Mouse (Mus musculus): ENCODE results near the gene Tsen34. TPM values are rescaled to one million over a fixed set of nuclear protein-coding genes. Genes with fewer than 3 reads are reported as not detected.

Tsen34 gene
- 10 to 100 TPM; 85.9 to 97.3 TPM for total RNA-seq (2021)
- long read RNA-seq, transcript Tsen34-204 (5 exons, 1,779 nt), result major isoform, 57 of 140 reads
- long read RNA-seq, transcript Tsen34-202 (4 exons, 1,319 nt), result minor isoform, 48 of 140 reads
- long read RNA-seq, partial matches to known transcripts, result 7 of 140 reads
- long read RNA-seq, other reads (novel, unspliced or antisense), result 28 of 140 reads

DNA sequence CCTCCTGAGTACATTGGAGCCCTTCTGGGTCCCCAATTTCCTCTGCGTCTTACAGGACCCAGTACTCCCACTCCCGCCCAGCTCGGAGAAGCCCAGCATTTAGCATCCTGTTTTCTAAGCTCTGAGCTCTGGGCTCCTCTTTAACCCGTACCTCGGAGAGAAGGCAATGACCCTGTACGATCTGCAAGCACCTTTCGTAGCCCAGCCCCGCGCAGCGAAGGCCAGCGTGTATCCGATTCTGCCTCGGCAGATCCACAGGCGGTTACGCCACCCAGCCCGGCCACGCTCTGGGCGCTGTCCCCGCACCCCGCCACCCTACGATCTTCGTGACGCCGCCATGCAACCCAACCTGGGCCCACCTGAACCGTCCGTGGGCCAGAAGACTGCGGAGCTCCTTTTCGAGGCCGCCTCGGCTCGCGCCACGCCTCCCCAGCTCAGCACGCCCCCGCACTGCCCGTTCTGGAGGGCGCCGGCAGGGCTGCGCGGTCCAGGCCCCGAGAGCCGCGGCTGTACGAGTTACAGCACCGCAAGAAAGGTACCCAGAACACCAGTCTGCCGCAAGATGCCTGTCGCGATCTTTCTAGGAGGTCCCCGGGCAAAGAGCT, at the start of gene Tsen34:
Gene Tsen34 (plus strand): TSS at position 482 of the 605 bp plus-strand sequence.
- no peak for DNase-seq (ENCODE audit: low spot score in 2 of 2)

DNA sequence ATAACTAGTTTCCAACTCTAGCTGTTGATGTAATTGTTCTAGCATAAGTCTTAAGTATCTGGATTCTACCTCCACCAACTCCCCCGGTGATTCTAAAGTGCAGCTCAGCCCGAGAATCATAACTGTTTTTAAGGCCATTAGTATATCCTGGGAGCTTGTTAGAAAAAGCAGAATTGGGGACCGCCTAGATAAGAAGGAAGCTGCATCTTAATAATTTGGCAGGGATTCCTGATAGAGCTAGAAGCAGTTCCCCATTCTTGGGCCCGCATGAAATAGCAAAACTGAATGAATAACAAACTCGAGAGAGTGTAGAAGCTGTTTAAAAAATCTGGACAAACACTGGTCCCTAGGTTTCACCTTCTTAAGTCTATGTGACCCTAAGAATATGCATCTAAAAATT, 49.3 kb upstream of the Tsen34 start:
- no peak for DNase-seq (ENCODE audit: low spot score in 2 of 2)

DNA sequence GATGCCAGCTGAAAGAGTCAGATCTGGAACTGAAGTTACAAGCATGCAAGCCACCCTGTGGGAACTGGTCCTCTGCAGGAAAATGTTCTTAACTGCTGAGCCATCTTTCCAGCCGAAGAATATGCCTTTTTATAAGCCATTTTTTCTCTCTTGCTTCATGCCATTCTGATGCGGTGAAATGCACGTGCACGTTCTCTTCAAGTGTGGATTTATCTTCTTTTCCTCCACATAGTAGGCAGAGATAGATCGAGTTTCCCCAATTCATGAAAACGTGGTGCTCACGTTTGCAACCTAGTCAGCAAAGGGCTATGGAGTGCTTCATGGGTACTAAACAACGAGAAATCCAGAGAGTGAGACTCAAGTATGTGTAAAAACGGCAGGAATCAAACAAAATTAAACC, 48.8 kb upstream of the Tsen34 start:
- DNase-seq (ENCODE audit: low spot score in 2 of 2), result no peak

DNA sequence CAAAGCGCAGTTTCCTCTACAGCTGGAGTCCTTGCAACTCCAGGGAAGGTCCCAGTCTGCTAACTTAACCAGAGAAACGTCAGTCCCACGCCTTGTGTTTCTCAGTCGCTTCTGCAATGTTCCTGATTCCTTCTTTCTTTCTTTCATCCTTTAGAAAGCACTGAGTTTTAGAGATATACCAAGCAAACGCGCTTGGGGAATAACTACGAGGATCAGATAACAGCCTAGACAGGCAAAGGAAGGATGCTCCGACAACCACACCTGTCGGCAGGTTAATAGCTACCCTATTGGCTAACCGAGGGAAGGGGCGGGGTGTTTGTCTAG, 48.4 kb upstream of the Tsen34 start:
- no peak for DNase-seq (ENCODE audit: low spot score in 2 of 2)

DNA sequence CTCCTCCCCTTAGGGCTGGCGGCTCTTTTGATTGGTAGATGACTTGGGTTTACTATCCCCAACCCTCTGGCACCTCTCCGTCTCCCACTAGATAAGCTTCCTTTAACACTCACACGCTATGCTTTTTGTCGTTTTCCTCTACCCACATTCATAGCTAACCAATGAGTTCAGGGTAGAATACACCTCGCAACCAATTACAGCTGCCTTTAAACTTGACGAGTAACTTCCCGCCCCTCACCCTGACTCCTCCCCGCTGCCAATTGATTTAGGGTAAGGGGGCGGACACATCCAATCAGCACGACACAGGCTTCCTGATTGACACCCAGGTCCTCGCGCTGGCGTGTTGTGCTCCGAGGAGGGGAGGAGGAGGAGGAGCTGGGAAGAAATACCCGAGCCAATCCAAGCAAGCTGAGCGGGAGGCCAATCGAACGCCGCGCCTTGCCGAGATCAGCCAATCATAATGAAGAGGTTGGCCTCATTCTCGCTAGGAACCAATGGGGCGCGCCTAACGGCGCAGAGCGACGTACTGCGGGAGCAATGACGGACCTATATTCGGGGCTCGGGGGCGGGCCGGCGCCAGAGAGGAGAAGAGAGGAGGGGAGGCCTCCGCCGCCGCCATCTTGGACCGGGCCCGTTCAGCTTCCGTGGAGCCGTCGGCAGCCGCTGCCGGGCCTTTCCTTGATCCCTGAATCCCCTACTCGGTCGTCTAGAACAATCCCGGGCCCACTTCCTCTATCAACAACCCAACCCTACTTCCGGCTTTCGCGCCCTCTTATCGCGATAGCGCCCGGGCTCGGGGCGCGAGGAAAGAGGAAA, 47.8 kb upstream of the Tsen34 start, which contains the start of gene Cnot3:
Gene Cnot3 (plus strand): TSS at position 597 of the 816 bp plus-strand sequence.
- DNase-seq (ENCODE audit: low spot score in 2 of 2), result peak; percentile 96 to 97

DNA sequence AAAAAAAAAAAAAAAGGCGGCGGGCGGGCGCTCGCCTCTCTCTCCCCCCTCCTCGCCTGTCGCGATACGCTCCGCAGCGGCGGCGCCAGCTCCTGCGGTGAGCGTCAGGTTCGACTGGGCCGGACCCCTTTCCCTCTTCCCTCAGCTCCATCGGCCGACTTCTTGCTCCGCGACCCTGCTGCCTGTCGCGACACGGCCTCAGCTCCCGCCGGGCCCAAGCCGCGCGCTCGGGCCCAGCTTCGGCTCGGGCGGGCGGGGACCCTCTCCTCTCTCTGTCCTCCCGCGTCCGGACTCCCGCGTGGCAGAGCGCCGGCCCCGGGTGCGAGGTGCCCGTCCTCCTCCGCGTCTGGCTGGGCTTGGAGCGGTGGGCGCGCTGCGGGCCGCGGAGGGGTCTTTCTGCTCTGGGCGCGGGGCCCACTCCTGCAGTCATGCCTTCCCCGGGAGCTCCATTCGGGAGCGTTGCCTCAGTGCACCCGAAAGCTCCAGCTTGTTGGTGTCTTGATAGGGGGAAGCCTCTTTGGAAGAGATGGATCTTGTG, 47.1 kb upstream of the Tsen34 start:
- no peak for DNase-seq (ENCODE audit: low spot score in 2 of 2)

DNA sequence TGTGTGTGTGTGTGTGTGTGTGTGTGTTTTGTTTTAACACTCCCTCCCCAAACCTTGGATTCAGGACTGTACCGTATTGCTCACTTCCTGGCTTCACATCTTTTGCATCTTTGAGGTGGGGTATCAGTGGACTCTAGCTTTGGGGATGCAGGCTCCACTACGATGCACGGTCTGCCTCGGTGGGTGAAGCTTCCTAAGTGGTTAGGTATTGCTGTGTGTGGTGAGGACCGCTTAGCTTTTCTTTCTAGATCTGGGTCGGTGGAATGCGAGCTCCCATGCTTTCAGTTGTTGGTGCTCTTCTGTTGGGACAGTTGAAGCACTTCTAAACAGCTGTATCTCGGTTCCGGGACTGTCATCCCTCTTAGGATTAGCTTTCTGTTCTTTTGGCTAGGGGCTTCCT, 46.5 kb upstream of the Tsen34 start:
- no peak for DNase-seq (ENCODE audit: low spot score in 2 of 2)

DNA sequence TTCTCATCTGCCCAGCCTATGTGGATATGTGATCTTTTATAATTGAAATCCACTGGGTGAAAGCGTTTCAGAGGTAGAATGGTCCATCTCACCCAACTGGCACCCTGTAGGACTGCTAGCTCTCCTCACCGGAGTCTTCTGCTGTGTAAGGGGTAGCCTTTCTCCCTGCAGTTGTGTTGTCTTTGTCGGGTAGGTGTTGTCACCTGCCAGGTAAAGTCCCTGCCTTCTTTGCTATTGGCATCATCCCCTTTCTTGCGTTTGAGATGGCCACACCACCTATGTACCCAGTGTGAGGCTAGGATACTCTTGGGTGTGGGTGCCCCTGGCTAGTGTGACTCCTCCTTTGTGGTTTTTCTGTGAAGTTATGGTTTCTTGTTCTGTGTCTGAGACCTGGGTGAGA, 46.0 kb upstream of the Tsen34 start:
- DNase-seq (ENCODE audit: low spot score in 2 of 2), result no peak

DNA sequence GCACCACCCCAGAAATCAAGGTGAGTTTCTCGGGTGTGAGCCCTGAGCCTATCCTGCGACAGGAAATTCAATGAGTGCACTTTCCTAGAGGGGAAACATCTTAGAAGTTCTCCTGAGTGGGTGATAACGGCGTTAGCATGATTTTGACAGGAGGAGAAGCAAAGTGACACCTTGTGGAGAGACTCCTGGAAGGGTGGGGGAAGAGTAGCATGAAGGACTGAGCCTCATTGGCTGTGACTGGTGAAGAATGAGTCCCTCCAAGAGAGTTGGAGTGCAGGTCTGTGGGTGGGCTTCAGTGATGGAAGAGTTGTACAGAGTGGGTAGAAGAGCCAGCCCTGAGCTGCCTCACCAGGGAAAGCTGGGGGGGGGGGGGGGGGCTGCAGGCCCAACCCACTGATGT, 35.7 kb upstream of the Tsen34 start:
- DNase-seq (ENCODE audit: low spot score in 2 of 2), result no peak

DNA sequence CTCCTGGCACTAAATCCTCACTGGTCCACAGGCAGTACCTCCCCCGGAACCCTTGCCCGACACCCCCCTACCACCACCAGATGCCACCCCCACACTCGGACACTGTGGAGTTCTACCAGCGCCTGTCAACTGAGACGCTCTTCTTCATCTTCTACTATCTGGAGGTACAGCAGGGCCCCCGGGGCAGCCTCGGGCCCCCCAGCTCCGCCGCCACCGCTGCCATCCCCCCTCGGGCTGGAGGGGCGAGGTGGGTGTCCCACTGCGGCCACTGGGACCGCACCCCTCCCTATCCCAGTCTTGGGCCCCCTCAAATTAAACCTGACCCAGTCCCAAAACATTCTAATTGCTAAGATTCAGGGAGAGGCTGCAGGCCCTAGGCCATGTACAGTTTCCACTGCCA, 34.1 kb upstream of the Tsen34 start:
- DNase-seq (ENCODE audit: low spot score in 2 of 2), result no peak

DNA sequence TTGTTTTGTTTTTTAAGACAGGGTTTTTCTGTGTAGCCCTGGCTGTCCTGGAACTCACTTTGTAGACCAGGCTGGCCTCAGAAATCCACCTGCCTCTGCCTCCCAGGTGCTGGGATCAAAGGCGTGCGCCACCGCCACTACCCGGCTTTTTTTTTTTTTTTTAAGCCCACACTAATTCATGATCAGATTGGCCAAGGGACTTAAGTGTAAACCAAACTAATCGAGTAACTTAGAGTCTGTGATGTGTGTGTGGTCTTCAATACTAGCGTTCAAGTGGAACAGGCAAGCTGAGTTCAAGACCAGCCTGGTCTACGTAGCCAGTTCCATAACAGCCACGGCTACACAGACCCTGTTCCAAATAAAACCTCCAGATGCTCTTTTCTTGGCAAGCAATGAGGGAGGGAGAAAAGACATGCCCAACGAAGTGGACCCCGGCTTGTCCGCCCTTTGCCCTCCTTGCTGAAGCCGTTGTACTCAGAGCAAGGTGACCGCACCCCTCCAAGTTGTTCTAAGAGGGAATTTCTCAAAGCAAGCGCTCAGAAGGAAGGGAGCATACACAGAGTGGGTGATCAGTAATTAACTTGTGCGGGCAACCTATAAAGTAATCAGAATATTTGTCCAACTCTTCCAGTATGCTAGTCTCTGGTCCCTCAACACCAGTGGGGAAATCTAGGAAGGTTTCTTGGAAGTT, 28.0 kb upstream of the Tsen34 start:
- DNase-seq (ENCODE audit: low spot score in 2 of 2), result no peak

DNA sequence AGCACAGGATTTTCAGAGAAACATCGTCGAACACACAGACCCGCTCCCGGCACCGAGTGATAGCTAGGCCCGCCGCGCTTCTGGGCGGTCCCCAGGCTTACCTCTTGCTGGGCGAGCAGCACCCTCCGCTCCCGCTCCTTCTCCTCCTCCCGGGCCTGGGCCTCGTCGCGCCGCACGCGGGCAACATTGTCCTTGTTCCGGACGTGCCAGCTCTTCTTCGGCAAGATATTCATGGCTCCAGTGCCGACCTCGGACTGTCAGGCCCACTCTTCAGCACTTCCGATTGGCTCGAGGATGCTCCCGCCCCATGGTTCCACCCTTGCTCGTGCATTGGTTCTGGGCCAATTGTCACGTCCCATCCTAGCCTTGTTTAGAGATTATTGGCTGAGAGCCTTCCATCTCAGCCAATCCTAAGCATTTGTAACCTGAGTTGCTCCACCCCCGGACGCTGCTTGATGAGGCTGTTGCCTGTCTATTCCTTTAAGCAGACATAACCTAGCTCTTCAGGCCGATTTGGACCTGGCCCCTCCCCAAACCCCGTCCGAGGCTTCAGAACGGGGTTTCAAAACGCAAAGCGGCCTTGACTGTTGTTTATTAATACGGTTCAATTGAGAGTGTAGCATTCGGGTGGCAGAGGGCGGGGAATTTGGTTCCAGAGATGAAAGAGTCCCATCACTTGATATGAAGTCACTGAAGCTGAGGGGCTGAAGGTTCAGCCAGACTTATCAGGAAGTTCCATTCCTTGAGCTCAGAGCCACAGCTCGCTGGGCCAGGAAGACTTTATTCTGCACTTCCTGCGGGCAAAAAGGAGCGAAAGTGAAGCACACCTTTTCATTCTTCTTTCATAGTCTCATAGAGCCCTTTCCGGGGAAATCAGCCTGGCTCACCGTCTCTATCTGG, 27.2 kb upstream of the Tsen34 start, which contains the start of gene Leng1:
Gene Leng1 (minus strand): TSS at position 626 of the 900 bp plus-strand sequence.
- DNase-seq (ENCODE audit: low spot score in 2 of 2), result peak; percentile 93 to 95

DNA sequence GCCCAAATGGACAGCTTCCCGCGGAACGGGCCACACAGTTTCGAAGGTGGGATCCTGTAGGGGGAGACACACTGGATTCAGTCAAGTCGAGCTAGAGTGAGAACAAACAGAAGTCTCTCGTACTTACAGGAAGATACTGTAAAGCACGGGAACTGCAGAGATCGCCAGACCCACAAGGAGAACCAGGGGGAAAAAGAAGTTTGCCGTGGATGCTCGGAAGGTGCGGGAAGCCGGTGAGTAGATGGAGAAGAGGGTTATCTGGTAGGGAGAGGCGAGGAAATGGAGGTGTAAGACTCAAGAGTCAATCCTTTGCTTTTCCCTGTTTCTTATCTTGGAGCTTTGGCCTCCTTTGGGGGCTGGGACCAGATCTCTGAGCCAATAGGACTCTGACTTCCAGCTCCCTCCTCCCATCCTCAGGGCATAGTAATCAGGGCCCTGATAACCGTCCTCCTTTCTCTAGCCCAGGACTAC, 25.7 kb upstream of the Tsen34 start:
- no peak for DNase-seq (ENCODE audit: low spot score in 2 of 2)

DNA sequence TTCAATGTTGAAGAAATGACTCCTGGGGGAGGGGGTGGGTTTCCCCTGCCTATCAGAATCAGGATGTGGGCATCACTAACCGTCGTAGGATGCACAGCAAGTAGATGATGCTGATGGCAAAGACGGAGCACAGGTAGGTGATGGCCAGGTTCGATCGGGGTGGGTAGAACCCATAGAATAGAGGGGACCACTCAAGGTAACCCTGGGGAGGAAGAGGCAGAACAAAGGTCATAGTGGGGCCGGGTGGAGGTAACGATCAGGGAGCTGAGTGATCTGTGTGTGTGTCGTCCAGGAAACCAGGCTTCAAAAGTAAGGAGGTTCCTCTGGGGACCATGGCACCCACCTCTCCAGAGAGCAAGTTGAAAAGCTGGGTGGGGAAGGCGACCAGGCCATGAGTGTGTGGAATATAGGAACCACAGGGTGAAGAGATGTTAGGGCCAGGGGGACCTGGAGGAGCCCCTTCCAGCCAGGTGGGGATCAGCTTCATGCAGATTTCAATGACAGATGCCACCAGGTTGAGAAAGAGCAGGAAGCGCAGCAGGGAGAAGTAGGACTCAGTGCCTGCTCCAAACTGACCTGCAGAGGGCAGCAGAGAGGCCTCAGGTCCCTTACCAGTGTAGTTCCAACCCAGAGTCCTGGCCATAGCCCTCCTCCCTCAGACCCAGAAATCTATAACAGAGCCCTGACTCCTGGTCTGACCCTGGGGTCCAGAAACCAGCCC, 18.0 kb upstream of the Tsen34 start:
- DNase-seq (ENCODE audit: low spot score in 2 of 2), result peak; percentile 89 to 90

DNA sequence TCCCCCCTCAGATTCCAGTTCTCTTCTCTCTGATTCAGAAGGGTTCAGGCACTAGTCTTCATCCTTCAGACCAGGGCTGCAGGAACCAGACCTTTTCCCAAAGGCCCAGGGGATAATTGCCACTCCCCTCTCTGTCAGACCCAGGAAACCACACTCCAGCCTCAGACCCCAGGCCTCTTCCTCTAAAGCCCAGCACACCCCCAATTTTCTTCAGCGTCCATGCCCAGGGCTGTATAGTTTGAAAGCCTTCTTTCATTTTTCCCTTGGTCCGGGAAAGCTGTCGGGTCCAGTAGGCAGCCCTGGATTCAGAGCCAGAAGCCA, 17.5 kb upstream of the Tsen34 start:
- no peak for DNase-seq (ENCODE audit: low spot score in 2 of 2)

DNA sequence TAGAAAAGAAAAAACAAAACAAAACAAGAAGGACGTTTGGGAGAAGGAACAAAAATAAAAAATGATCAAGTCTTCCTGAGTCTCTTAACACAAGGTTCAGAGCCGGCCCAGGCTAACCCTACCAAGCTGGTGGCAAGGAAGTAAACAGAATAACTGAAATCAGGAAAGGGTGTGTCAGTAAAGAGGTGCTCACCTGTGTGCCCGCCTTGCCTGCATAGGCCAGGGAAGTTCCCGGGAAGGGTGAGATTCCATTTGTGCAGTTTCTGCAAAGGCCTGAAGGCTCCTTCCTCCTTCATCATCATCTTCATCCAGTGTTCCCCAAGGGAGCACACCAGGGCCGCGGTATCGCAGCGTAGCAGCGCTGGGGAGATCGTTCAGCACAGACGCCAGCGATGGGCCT, 16.3 kb upstream of the Tsen34 start:
- DNase-seq (ENCODE audit: low spot score in 2 of 2), result no peak

DNA sequence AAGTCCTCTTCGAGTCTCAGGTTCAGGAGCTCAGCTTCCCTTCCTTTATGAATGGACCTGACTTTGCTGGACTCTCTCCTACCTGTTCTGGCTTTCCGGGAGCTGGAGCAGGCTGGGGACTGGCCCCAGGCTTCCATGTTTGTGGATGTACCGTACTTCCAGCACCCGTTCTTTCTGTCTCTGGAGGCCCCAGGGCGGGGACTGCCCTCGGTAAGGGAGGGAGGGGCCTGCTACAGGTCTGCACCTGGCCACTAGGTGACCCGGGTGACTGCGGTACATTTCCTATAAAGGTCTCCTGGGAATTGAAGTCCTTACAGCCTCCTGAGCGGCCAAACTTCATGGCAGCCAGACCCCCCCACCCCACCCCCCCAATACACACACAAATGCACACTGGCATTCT, 15.3 kb upstream of the Tsen34 start, which contains the start of gene Tmc4:
Gene Tmc4 (minus strand): TSS at position 212 of the 400 bp plus-strand sequence.
- DNase-seq (ENCODE audit: low spot score in 2 of 2), result no peak

DNA sequence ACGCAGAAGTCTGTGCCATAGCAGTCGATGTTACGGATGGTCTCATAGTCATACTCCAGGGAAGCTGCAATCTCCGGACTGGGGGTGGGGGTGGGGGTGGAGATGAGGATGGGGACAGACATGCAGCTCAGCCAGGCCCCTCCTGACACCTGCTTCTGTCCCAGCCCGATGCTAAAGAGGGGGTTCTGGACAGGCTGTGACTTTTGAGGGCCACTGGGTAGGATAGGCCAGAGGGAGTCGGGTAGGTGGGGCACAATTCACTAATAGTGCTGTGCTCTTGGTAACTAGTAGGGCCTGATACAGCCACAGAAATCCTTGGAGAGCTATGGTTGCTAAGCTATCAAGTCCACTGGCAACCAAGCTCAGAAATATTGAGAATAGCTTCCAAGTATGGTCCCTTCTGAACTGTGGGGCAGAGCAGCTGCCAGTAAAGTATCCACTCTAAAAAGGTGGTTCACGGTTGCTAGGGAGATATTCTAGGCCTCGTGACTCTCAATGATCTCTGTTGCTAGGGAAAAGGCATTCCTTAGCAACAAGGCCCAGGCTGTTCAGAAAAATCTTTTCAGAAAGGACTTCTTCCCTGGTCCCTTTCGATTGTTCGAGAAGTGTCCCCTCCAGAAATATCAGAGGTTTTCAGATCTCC, 8.6 kb upstream of the Tsen34 start:
- DNase-seq (ENCODE audit: low spot score in 2 of 2), result no peak

DNA sequence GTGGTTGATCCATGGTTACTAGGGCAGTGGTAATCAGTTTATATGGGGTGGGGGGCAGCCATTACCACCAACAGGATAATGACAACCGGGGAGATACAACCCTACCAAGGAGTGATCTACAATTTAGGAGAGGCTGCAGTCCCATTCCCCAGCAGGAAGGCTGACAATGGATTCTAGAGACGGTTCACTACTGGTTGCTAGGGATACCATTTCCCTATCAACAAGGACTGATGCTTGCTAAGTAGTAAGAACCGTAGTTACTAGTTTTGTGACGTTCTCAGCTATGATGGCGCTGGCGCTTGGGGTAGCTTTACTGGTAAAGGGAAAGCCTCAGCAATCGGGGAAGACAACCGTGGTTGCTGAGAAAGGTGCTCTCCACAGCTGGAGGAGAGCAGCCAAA, 8.0 kb upstream of the Tsen34 start:
- DNase-seq (ENCODE audit: low spot score in 2 of 2), result no peak

All from layer of hippocampus, postnatal 10 days (tissue).